Mouse (Mus musculus): ENCODE data around the gene Fpr3.

GRCm38 (mm10) chr17:17843534-17844261 lies 44.0 kb upstream of the Fpr3 start:
- TF ChIP-seq CTCF (IDR thresholded peaks at IDR 0.05; ENCODE audit: borderline replicate concordance, control insufficient read depth, extremely low read depth, insufficient read depth, low read length, poor library complexity) (no peak), POLR2A (IDR thresholded peaks at IDR 0.05; ENCODE audit: control insufficient read depth, extremely low read depth, insufficient read depth, low read length, poor library complexity) (no peak)

Measured in thymus, adult 2 months (tissue).